Mouse (Mus musculus) lung, postnatal 14 days (tissue): ENCODE results near the gene Copz1.

Experiments used
- DNase-seq: peaks from one replicate; pipeline ENCODE4 v3.0.0; 2021

The Copz1 gene

GRCm38 (mm10) chr15:103313495-103314095 is 41.1 kb downstream of the Copz1 start:
- peak; percentile 66 for DNase-seq

- no peak for DNase-seq
These were observed 41.7 kb downstream of the Copz1 start for GRCm38 (mm10) chr15:103314181-103314580.

DNA sequence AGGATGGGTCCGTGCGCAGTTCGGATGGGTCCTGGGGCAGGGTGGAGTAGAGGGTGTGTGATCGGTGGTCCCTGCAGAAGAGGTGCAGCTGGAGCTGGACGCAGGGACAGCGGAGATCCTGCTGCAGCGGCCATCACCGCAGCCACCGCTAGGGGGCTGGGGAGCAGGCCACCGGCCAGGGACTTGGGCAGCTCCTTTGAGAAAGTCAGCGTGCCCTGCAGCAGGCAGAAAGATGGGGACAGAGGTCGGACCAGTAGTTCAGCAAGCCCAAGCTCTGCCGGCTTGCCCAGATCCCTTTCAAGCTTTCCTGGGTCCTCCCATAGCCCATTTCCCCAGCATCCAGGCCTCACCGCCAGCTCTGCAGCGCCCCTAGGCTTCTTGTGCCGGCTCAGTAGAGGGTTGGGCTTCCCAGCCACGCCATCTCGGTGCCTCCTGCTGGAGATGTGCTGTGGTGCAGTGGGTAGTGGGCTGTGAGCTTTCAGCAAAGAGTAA is 42.5 kb downstream of the Copz1 start:
- DNase-seq: peak; percentile 82

GRCm38 (mm10) chr15:103315979-103316776 is 43.7 kb downstream of the Copz1 start:
- DNase-seq: peak; percentile 32

- no peak for DNase-seq
These were observed 44.6 kb downstream of the Copz1 start for GRCm38 (mm10) chr15:103317120-103317519.

DNA sequence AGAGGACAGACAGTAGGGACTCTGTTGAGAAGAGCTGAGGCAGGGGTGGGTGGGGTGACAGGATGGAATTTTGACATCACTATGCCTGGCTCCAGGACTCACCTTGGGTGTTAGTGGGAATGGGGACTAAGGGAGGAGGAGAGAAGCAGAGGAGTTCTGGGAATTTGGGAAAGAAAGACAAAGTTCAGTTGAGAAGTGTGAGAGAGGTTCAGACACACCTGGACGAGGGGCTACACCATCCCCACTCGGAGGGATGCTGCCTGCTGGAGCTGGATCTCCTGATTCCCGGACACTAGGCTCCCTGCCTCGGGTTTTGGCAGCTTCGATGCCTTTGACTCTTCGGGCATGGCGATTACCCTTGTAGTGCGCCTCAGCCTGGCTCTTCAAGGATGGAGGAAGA is 45.2 kb downstream of the Copz1 start:
- no peak for DNase-seq

- DNase-seq: no peak
These were observed 45.8 kb downstream of the Copz1 start for GRCm38 (mm10) chr15:103318201-103318816.

DNA sequence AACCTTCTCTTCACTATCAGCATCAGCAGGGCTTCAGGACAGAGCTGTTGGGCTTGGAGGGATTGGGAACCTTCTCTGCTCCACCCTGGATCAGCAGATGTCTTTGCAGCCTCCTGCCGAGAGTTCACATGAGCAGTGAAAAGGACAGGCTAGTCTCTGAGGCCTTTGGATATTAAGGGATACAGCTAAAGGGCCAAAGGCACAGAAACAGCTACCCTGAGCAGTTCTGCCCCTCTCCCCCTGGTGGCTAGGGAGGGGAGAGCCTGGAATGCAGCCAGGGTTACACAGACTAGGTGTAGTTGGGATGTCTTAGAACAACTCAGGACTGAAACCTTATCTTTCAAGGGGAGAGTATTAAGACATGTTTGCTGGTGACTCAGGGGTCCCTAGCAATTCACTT is 48.6 kb downstream of the Copz1 start:
- DNase-seq: peak; percentile 34

DNA sequence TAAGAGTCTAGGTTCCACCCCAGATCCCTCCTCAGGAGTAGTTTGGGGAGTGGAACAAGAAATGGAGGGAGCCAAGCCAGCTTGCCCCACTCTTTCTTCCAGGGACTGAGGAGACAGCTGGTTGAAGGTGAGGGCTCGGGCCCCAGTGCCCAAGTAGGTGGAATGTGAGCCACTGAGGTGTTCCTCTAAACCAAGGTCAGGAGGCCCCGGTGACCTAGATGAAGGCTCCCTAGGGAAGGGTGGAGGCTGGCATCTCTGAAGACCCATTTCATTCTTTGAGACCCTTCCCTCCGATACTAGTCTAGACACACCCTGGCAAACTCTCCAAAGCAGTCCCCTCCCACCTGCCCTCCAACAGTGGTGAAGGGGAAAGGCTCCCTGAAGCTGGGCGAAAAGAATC is 49.9 kb downstream of the Copz1 start:
- no peak for DNase-seq

- peak; percentile 59 for DNase-seq
These were observed 50.5 kb downstream of the Copz1 start for GRCm38 (mm10) chr15:103323070-103323454.

- DNase-seq: peak; percentile 91
These were observed 51.1 kb downstream of the Copz1 start for GRCm38 (mm10) chr15:103323455-103324247.

- DNase-seq: no peak
These were observed 60.6 kb downstream of the Copz1 start for GRCm38 (mm10) chr15:103333081-103333615.

DNA sequence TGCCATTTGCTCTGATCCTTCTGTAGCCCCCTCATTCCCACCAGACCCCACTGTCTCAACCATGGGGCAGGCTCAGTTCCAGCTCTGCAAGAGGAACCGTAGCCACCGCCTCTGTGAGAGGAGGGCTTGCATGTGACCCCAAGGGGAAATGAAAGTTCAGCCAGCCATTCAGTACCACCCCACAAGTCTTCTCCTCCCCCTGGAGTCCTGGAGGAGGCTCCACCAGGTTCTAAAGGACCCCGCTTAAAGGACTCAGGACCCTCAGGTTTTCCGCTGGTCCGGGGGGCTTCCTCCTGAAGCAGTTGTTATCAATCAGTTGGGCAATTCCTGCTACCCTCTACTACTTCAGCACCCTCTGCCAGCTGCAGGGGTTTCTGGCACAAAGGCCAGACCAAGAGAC is 61.2 kb downstream of the Copz1 start:
- DNase-seq: no peak

- DNase-seq: no peak
These were observed 61.7 kb downstream of the Copz1 start for GRCm38 (mm10) chr15:103334194-103334593.

- no peak for DNase-seq
These were observed 62.5 kb downstream of the Copz1 start for GRCm38 (mm10) chr15:103335040-103335439.

DNA sequence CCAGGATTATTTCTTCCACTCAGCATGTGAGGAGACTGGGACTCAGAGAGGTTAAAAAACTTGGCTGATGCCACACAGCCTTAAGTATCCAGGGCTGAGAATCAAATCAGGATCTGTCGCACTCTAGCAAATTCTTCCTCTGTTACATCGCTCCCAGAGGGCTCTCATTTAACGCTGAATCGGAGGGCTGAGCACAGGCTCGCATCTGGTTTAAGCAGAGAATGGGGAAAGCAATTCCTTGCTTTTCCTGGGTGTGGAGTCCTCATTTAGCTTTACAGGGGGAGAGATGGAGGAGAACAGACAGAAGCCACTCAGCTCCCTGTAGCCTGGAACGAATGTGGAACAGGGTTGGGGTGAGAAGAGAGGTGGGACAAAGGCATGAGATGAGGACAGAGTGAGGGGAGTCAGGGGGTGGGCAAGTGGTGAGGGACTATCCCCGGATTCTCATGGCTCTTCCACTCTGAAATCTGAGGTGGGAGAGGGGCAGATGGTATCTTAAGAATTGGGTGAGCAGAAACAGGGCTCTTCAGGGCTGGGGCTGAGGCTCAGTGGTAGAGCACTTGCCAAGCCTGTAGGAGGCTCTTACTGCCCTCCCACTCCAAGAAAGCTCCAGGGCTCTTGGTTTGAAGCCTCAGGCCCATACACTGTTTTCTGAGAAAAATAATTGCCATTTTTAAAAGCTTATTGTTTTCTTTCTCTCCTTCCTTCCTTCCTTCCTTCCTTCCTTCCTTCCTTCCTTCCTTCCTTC is 63.1 kb downstream of the Copz1 start:
- DNase-seq: no peak

DNA sequence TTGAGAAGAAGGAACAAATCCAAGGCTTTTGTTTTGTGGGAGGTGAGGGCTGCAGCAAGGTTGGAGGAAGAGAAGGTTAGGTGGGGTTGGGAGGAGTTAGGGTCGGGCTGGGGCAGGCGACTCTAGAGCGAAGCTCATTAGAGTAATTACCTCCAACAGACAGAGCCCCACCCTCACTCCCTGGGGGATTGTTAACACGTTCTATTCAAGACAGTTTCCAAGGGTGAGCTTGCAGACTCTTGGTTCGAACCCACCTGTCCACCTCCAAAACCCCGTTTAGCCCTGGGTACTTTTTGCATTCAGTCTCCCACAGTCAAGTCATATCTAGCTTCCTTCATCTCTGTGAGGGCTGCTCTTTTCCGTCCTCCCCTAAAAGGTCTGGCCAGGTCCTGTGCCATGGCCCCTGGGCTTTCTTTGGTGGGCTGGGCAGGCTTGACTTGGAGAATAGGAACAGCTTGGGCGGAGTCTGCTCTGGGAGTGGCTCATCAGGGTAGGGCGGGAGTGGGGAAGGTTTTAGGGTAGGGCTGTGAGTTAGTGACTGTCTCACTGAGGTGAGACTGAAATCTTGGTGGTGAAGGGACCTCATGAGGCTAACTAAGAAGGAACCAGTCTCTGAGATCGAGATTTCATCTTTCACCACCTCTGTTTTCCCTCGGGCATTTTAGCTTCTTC is 64.6 kb downstream of the Copz1 start:
- DNase-seq: no peak

- no peak for DNase-seq
These were observed 66.3 kb downstream of the Copz1 start for GRCm38 (mm10) chr15:103338829-103339165.

GRCm38 (mm10) chr15:103339166-103339960 is 66.8 kb downstream of the Copz1 start:
- no peak for DNase-seq

- DNase-seq: peak; percentile 43
These were observed 67.4 kb downstream of the Copz1 start, which contains the start of gene Zfp385a for GRCm38 (mm10) chr15:103339961-103340337. Gene Zfp385a, minus strand, starts transcription at chr15:103340093.

- DNase-seq: no peak
These were observed 68.3 kb downstream of the Copz1 start for GRCm38 (mm10) chr15:103340786-103341185.
